Mouse (Mus musculus) embryo, embryonic 11 days (tissue): ENCODE data around the gene Ndnf.

Experiments
- DNase-seq: peaks from one replicate; pipeline ENCODE4 v3.0.0-alpha.2; 2015

Ndnf gene

DNA sequence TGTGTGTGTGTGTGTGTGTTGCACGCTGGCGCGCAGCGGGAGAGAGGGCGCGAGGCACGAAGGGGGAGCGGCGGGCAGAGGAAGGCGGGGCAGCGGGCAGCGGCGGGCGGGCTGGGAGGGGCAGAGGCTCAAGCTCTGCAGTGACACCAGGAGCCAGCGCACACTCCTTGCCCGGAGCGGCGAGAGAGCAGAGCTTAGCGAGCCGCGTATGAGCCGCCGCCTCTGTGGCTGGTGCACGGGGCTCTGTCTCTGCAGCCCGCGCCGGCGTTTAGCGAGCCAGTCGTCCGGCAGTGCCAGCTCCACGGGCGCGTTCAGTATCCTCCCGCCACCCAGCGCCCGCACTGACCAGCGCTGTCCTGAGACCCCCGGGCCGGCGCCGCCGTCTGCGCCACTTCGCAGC lies at the start of gene Ndnf:
Gene Ndnf, plus strand, starts transcription at position 140 of the 400 bp plus-strand sequence.
- DNase-seq = peak; percentile 91

- DNase-seq = no peak
Measured at GRCm38 (mm10) chr6:65623016-65623715, 48.2 kb upstream of the Ndnf start.

GRCm38 (mm10) chr6:65630578-65630977 lies 40.8 kb upstream of the Ndnf start:
- no peak for DNase-seq

- DNase-seq = no peak
Measured at GRCm38 (mm10) chr6:65632184-65632583, 39.2 kb upstream of the Ndnf start.

DNA sequence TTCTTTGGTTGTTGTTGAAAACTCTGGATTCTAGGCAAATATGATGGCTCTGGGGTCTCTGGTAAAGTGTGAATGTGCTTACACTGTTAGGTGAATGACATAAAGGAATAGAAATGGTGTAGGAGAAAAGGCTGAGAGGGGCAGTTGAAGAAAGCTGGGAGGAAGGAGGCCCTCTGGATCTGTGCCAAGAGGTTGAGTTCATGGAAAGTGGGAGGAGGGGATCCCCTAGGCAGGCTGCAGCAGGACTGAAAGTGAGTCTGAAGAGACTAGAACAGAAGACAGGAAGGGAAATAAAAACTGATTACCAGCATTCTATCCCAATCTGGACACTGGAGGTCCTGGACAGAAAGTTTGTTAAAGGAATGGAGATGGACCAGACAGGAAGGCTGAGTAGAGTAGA lies 29.0 kb upstream of the Ndnf start:
- DNase-seq = no peak

GRCm38 (mm10) chr6:65644110-65644509 lies 27.3 kb upstream of the Ndnf start:
- DNase-seq = no peak

DNA sequence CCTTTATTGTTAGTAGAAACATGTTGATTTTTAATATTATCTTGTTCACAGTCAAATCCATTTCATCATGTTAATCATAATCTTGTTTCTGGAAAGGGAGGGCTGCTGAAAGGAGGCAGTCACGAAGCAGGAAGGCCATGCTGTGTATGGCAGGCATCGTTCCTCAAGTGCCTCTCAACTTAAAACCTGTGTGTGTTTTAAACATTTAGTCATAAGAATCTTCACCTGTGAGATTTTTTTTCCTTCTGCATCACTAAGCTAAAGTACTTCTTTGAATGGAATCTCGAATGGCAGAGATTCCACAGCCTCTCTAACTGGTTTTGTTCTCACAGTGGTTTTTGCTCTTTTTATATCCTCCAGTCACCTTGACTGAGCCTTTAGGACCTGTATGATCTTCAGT lies 25.0 kb upstream of the Ndnf start:
- no peak for DNase-seq

DNA sequence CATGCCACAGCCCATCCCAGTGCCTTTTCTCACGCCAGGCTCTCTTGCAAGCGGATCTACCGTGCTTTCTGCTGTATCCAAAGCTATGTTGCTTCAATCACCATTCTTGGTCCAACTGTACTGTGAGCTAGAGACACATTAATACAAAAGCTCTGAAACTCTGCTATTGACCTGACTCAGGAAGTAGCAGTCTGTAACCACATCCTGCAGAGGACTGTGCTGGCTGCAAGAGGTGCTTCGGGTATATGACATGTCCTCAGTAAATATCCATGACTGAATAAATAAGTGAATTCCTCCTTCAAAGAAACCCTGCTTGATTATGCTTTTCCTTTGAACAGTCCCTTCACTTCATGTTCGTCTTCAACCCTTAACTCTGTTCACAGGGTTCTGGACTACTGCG lies 23.7 kb upstream of the Ndnf start:
- DNase-seq = no peak

- DNase-seq = peak; percentile 79
Measured at GRCm38 (mm10) chr6:65651376-65651775, 20.0 kb upstream of the Ndnf start.

DNA sequence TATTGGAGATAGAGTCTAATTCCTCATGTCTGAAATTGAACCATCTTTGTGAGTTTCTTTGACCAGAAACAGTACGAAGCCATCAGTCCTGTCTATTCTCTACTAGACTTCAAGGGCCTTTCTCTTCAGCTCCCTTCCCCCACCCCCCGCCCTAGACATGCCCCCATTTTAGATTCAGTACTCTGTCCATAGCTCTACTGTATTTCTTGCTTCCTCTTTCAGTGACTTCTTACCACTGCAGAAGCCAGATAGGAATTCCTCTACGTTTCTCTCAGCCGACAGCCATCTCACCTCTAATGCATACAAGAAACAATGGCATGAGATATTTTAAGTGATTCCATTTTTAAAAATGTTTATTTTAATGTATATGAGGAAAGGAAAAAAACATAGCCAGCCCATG lies 10.1 kb upstream of the Ndnf start:
- no peak for DNase-seq

GRCm38 (mm10) chr6:65662050-65662449 lies 9.3 kb upstream of the Ndnf start:
- DNase-seq = no peak

GRCm38 (mm10) chr6:65663990-65664389 lies 7.4 kb upstream of the Ndnf start:
- DNase-seq = no peak

DNA sequence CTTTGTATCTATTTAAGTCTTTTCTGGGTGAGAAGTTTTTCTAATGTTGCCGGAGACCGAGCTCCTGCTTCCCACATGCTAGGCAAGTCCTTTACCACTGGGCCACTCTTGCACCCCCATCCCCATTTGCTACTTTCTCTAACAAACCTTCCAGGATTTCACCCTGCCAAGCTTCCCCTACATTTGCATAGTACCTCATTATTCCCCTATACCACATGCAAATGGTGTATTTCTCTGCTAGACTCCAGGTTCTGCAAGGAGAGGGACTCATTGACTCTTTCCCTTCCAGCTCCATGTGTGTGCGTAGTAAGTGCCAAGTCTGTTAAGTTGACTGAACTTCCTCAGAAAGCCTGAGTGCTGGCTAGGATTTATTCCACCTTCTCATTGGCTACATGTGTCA lies 5.1 kb upstream of the Ndnf start:
- DNase-seq = no peak

DNA sequence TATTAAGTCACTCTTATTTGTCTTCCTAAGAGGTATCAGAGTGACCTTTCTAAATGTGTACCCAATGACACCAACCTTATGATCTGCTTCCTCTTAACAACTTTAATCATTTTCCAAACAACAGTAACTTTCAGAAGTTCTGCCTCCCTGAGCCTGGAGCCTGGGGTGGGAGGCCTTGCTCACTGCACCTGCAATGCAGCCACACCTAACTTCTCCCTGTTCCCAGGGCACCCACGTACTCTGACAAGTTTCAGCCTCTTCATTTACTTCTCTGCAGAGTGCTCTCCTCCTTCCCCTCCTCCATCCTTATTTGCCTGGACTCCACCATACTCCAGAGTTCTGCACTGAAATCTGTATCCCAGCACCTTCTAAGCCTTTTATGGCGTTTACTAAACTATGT lies 1.4 kb upstream of the Ndnf start:
- DNase-seq = no peak

GRCm38 (mm10) chr6:65670981-65671411 lies 394 bp upstream of the Ndnf start:
- peak; percentile 71 for DNase-seq

DNA sequence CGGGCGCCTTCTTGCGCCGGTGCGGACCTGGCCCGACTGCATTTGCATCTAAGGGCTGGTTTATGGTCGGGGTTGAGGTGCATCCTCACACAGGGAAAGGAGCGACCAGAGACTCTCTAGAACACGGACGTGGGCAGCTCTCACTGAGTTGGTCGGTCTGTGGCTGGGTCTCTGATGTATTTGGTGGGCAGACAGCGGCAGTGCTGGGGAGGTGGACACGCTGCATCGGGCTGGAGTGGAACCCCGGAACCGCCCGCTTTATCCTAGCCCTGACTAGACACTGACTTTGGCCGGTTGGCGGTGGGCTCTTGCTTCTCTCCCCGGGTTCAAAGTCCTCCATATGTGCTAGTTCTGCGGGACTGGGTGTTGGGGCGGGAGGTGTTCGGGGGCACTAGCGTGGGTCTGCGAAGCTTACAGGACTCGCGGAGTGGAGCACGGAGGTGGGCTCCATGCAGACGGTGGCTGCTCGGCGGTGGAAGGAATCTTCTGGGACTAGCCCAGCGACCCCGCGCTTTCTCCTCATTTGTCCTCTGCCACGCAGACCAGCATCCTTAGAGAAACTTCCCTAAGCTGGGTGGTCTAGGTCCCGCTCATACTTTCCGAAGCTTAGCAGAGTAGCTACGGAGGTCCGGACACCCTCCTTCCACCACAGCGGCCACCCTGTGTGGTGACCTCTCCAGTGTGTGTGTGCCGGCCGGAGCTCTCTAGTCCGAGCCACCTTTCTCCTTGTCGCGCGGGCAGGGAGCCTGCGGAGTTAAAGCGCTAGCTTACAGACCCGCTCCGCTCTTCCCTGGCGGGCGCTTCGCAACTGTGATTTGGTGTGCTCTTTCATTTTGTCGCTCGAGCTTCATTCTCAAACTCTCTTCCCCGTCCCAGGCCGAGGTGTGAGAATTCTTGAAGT lies 991 bp downstream of the Ndnf start:
- DNase-seq = peak; percentile 72

- DNase-seq = no peak
Measured at GRCm38 (mm10) chr6:65693938-65694337, 22.5 kb downstream of the Ndnf start.

- no peak for DNase-seq
Measured at GRCm38 (mm10) chr6:65720676-65721075, 49.3 kb downstream of the Ndnf start.

GRCm38 (mm10) chr6:65725677-65726076 lies 54.3 kb downstream of the Ndnf start:
- no peak for DNase-seq

GRCm38 (mm10) chr6:65728261-65728660 lies 56.9 kb downstream of the Ndnf start:
- DNase-seq = no peak

- peak; percentile 14 for DNase-seq
Measured at GRCm38 (mm10) chr6:65739442-65739841, 68.1 kb downstream of the Ndnf start.

GRCm38 (mm10) chr6:65743144-65743870 lies 71.9 kb downstream of the Ndnf start:
- DNase-seq = peak; percentile 43

DNA sequence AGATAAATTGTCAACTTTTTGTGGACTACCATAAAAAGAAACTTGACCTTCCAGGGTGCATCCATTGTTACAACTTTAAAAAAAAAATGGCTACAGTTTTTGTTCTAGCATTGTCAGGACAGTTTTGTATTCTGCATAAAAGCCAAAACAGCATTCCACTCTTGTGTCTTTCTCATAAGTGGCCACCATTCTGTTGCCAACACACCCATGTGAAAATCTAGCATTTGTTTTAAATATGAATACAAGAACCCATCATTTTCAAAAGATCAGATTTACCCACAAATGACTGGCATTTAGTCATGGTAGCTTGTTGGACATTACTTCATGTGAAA lies 72.4 kb downstream of the Ndnf start:
- no peak for DNase-seq

DNA sequence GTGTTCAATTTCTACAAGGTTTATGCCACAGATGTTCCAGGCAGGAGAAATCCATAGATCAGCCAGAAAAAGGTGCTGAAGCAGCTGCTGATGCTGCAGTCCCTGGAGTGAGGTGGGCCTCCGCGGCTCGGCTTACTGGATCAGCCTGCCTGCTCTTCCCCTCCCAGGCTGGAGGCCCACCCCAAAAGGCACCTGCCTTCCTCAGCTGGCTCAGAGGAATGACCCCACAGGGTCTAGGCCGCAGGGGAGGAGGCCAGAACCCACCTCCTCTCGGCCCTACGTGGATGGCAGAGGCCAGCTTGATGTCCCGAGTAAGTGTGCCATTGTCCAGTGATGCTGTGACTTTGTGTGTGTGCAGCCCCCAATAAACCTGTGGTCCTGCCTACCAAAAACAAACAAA lies 86.8 kb downstream of the Ndnf start:
- no peak for DNase-seq
